Mouse (Mus musculus) limb, embryonic 12.5 days (tissue): Measurements from ENCODE around the gene Ctdspl. TPM values are rescaled to one million over a fixed set of nuclear protein-coding genes. Genes with fewer than 3 reads are reported as not detected.

Source experiments
- ATAC-seq: fragments of 200-750 bp; cut with Nextera tagmentation; 2 replicates; pipeline ENCODE4 v1.8.0; 2017; ENCODE audit warnings: low read depth, moderate TSS enrichment; ENCODE audit not compliant: insufficient number of reproducible peaks, insufficient read depth, low FRiP score, low TSS enrichment
- H3K27ac ChIP-seq: fragments of 300-500 bp; sonication (generic); 2 replicates; pipeline ENCODE4 v1.5.1; 2016; ENCODE audit warnings: mild to moderate bottlenecking, moderate library complexity
- H3K27me3 ChIP-seq: fragments of 300-500 bp; sonication (generic); 2 replicates; pipeline ENCODE4 v1.6.1; 2016; ENCODE audit warnings: mild to moderate bottlenecking, moderate library complexity
- H3K36me3 ChIP-seq: fragments of 300-500 bp; sonication (generic); 2 replicates; pipeline ENCODE4 v1.6.1; 2016; ENCODE audit warnings: mild to moderate bottlenecking, moderate library complexity
- H3K4me1 ChIP-seq: fragments of 300-500 bp; sonication (generic); replicated peaks from 2 replicates; pipeline ENCODE4 v1.6.1; 2016
- H3K4me2 ChIP-seq: fragments of 300-500 bp; sonication (generic); 2 replicates; pipeline ENCODE4 v1.6.1; 2016; ENCODE audit warnings: mild to moderate bottlenecking, moderate library complexity
- H3K4me3 ChIP-seq: fragments of 300-500 bp; sonication (generic); replicated peaks from 2 replicates; pipeline ENCODE4 v1.5.1; 2016; ENCODE audit warnings: mild to moderate bottlenecking
- H3K9ac ChIP-seq: fragments of 300-500 bp; sonication (generic); replicated peaks from 2 replicates; pipeline ENCODE4 v1.6.1; 2016; ENCODE audit warnings: mild to moderate bottlenecking, moderate library complexity
- H3K9me3 ChIP-seq: fragments of 300-500 bp; sonication (generic); 2 replicates; pipeline ENCODE4 v1.6.1; 2016; ENCODE audit warnings: mild to moderate bottlenecking, moderate library complexity
- WGBS: fragments of 180-500 bp; shearing (Covaris S2); methylation state at CpG from one replicate; pipeline ENCODE4 v1.1.7; 2016; 5-methylcytosine and 5-hydroxymethylcytosine counted together
- polyA plus RNA-seq: library from polyadenylated mRNA; unstranded; fragments of >200 nt; fragmentation: Nextera tagmentation; extraction: Ambion mirVana; gene quantifications from 2 replicates; pipeline ENCODE4 v1.2.1, GENCODE M21; 2016

Gene Ctdspl
- polyA plus RNA-seq, 1 experiment from 2014 or later = 19.2 TPM

- H3K9ac ChIP-seq = no peak overlapping the region
- H3K27me3 ChIP-seq = no peaks in the 10 kb centered on the region
- ATAC-seq = no peak
- H3K4me3 ChIP-seq = no peak overlapping the region
- peaks cover 5% of the 10 kb centered on the region; the same call in 1 of the 2 replicates for H3K36me3 ChIP-seq
- H3K4me1 ChIP-seq = peaks cover 51% of the 10 kb centered on the region
- no peak overlapping the region for H3K4me2 ChIP-seq
- no peaks in the 10 kb centered on the region for H3K9me3 ChIP-seq
- no peak overlapping the region for H3K27ac ChIP-seq
- 92% methylated on average over 9 of the region's 9 CpGs for WGBS
Observed at GRCm38 (mm10) chr9:118933800-118934199, 7.5 kb downstream of the Ctdspl start.

GRCm38 (mm10) chr9:118934319-118934718 is 8.1 kb downstream of the Ctdspl start:
- H3K27ac ChIP-seq = no peak overlapping the region
- 85% methylated on average over 12 of the region's 12 CpGs for WGBS
- H3K4me1 ChIP-seq = peaks cover 56% of the 10 kb centered on the region

DNA sequence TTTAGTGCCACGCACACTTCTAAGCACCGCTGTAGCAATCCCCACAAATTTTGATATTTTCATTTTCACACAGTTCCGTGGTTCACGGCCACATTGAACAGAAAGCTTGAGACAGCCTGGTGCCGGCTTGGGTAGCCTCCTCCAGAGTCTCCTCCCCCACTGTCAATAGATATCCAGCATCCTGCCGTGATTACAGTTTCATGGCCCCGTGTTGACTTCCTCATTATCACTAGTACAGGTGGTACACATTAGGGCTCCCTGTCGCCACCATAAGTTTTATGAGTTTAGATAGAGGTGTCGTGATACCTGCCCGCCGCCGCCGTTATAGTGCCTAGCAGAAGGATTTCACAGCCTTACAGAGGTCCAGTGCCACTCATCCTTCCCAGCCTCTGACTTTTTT is 8.8 kb downstream of the Ctdspl start:
- no peaks in the 10 kb centered on the region for H3K27me3 ChIP-seq
- ATAC-seq = no peak; the same call in 1 of the 2 replicates
- peaks cover 5% of the 10 kb centered on the region; the same call in 1 of the 2 replicates for H3K36me3 ChIP-seq
- no peak overlapping the region for H3K4me3 ChIP-seq
- 32% methylated on average over 13 of the region's 13 CpGs for WGBS
- H3K9me3 ChIP-seq = no peaks in the 10 kb centered on the region
- H3K4me2 ChIP-seq = no peak overlapping the region
- H3K27ac ChIP-seq = no peak overlapping the region
- H3K9ac ChIP-seq = no peak overlapping the region
- H3K4me1 ChIP-seq = peaks cover 58% of the 10 kb centered on the region

More at GRCm38 (mm10) chr9:118934319-118934718, 8.1 kb downstream of the Ctdspl start:
- Histone ChIP-seq H3K9ac (no peak overlapping the region), H3K4me3 (no peak overlapping the region), H3K27me3 (no peaks in the 10 kb centered on the region), H3K4me2 (no peak overlapping the region), H3K9me3 (no peaks in the 10 kb centered on the region), H3K36me3 (peaks cover 5% of the 10 kb centered on the region; the same call in 1 of the 2 replicates)
- no peak for ATAC-seq

- Histone ChIP-seq H3K4me3 (no peak overlapping the region), H3K9ac (no peak overlapping the region), H3K4me1 (peaks cover 59% of the 10 kb centered on the region), H3K36me3 (no peaks in the 10 kb centered on the region), H3K27me3 (no peaks in the 10 kb centered on the region), H3K4me2 (no peak overlapping the region), H3K9me3 (no peaks in the 10 kb centered on the region), H3K27ac (no peak overlapping the region)
- 38% methylated on average over 12 of the region's 12 CpGs for WGBS
- ATAC-seq = no peak
Observed at GRCm38 (mm10) chr9:118936071-118936470, 9.8 kb downstream of the Ctdspl start.

GRCm38 (mm10) chr9:118937515-118937914 is 11.3 kb downstream of the Ctdspl start:
- WGBS = 54% methylated on average over 3 of the region's 3 CpGs
- Histone ChIP-seq H3K4me2 (no peak overlapping the region), H3K27ac (no peak overlapping the region), H3K4me1 (peaks cover 61% of the 10 kb centered on the region), H3K4me3 (no peak overlapping the region), H3K9ac (no peak overlapping the region), H3K9me3 (no peaks in the 10 kb centered on the region), H3K36me3 (peaks cover 3% of the 10 kb centered on the region; the same call in 1 of the 2 replicates), H3K27me3 (no peaks in the 10 kb centered on the region)
- ATAC-seq = no peak

- Histone ChIP-seq H3K9ac (no peak overlapping the region), H3K4me3 (no peak overlapping the region), H3K4me1 (peaks cover 67% of the 10 kb centered on the region), H3K27me3 (no peaks in the 10 kb centered on the region), H3K4me2 (no peak overlapping the region), H3K27ac (peak overlapping the region; percentile 85), H3K36me3 (peaks cover 7% of the 10 kb centered on the region; the same call in 1 of the 2 replicates), H3K9me3 (no peaks in the 10 kb centered on the region)
- no peak for ATAC-seq
- WGBS = 25% methylated on average over 13 of the region's 13 CpGs
Observed at GRCm38 (mm10) chr9:118939410-118939809, 13.2 kb downstream of the Ctdspl start.

GRCm38 (mm10) chr9:118939831-118940230 is 13.6 kb downstream of the Ctdspl start:
- Histone ChIP-seq H3K4me3 (no peak overlapping the region), H3K9me3 (no peaks in the 10 kb centered on the region), H3K4me2 (no peak overlapping the region), H3K27me3 (no peaks in the 10 kb centered on the region), H3K36me3 (peaks cover 7% of the 10 kb centered on the region; the same call in 1 of the 2 replicates), H3K4me1 (peaks cover 63% of the 10 kb centered on the region), H3K9ac (no peak overlapping the region), H3K27ac (peak overlapping the region; percentile 85)
- 80% methylated on average over 12 of the region's 12 CpGs for WGBS
- no peak for ATAC-seq

DNA sequence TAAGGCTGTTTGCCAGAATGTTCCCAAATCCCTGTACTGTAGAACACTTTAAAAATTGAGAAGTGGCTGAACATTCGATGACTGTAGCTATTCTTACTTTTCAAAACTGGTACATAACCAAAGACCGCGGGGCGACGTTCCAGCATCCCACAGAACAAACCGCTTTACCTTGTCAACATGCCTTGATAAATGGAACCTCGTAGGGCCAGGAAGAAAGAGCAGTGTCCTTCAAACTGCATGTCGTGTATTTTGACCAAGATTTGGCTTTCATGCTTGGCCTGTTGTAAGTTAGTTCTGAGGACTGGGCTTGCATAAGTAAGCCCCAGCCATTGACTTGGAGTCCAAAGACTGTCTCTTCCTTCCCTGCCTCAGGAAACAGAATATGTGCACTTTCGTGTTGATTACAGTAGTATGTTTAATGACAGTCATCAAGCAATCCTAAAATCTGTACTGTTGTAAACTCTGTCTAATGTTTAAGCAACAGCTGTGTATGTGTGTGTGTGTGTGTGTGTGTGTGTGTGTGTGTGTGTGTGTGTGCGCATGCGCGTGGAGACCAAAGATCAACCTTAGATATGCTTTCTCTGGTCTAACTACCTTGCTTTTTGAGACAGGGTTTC is 14.4 kb downstream of the Ctdspl start:
- H3K27me3 ChIP-seq = no peaks in the 10 kb centered on the region
- H3K4me3 ChIP-seq = no peak overlapping the region
- H3K36me3 ChIP-seq = peaks cover 7% of the 10 kb centered on the region; the same call in 1 of the 2 replicates
- H3K9me3 ChIP-seq = no peaks in the 10 kb centered on the region
- peak overlapping the region; percentile 85 for H3K27ac ChIP-seq
- no peak for ATAC-seq
- H3K4me2 ChIP-seq = no peak overlapping the region
- H3K9ac ChIP-seq = no peak overlapping the region
- 83% methylated on average over 12 of the region's 12 CpGs for WGBS
- H3K4me1 ChIP-seq = peaks cover 55% of the 10 kb centered on the region

DNA sequence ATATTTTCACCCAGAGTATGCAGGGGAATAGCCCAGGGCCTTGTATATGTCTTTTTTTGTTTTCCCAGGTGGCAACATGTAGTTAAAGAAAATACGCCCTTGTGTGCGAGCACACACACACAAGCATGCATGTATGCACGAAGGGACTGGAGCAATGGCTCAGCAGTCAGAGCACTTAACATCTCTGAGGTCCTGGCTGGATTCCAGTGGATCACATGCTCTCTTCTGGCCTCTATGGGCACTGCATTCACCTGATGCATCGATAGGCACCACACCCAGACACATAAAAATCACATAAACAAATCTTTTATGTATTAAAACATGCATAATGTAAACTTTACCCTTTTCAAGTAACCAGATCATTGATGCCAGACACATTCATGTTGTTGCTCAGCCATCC is 15.8 kb downstream of the Ctdspl start:
- H3K4me1 ChIP-seq = peaks cover 44% of the 10 kb centered on the region
- no peak overlapping the region for H3K4me2 ChIP-seq
- H3K27ac ChIP-seq = no peak overlapping the region
- no peak for ATAC-seq
- peaks cover 7% of the 10 kb centered on the region; the same call in 1 of the 2 replicates for H3K36me3 ChIP-seq
- H3K9me3 ChIP-seq = no peaks in the 10 kb centered on the region
- WGBS = 86% methylated on average over 4 of the region's 4 CpGs
- no peak overlapping the region for H3K9ac ChIP-seq
- no peak overlapping the region for H3K4me3 ChIP-seq
- H3K27me3 ChIP-seq = no peaks in the 10 kb centered on the region

GRCm38 (mm10) chr9:118943941-118944340 is 17.7 kb downstream of the Ctdspl start:
- Histone ChIP-seq H3K4me3 (no peak overlapping the region), H3K27ac (no peak overlapping the region), H3K36me3 (peaks cover 7% of the 10 kb centered on the region), H3K9me3 (no peaks in the 10 kb centered on the region), H3K4me1 (peaks cover 37% of the 10 kb centered on the region), H3K27me3 (no peaks in the 10 kb centered on the region), H3K9ac (no peak overlapping the region), H3K4me2 (no peak overlapping the region)
- no peak for ATAC-seq
- 59% methylated on average over 5 of the region's 5 CpGs for WGBS

GRCm38 (mm10) chr9:118944388-118944787 is 18.1 kb downstream of the Ctdspl start:
- ATAC-seq = no peak
- no peak overlapping the region for H3K27ac ChIP-seq
- 80% methylated on average over 12 of the region's 12 CpGs for WGBS

GRCm38 (mm10) chr9:118948486-118948885 is 22.2 kb downstream of the Ctdspl start:
- ATAC-seq = no peak
- 75% methylated on average over 5 of the region's 5 CpGs for WGBS
- H3K9me3 ChIP-seq = no peaks in the 10 kb centered on the region
- no peak overlapping the region for H3K4me2 ChIP-seq
- no peak overlapping the region for H3K4me3 ChIP-seq
- no peak overlapping the region for H3K27ac ChIP-seq
- no peak overlapping the region for H3K9ac ChIP-seq
- peaks cover 9% of the 10 kb centered on the region; the same call in 1 of the 2 replicates for H3K36me3 ChIP-seq
- H3K27me3 ChIP-seq = no peaks in the 10 kb centered on the region
- H3K4me1 ChIP-seq = peaks cover 25% of the 10 kb centered on the region; the same call in 1 of the 2 replicates

More at GRCm38 (mm10) chr9:118944388-118944787, 18.1 kb downstream of the Ctdspl start:
- Histone ChIP-seq H3K4me3 (no peak overlapping the region), H3K9me3 (no peaks in the 10 kb centered on the region), H3K4me2 (no peak overlapping the region), H3K9ac (no peak overlapping the region), H3K36me3 (peaks cover 7% of the 10 kb centered on the region), H3K4me1 (peaks cover 34% of the 10 kb centered on the region), H3K27me3 (no peaks in the 10 kb centered on the region)
